Mouse (Mus musculus) ES-Bruce4 (cell line): ENCODE data around the gene Ankar.

ENCODE experiments used
- CTCF ChIP-seq: IDR thresholded peaks from one replicate; pipeline ENCODE4 v1.8.1; 2011; ENCODE audit warnings: low read depth, low read length
- POLR2A ChIP-seq: IDR thresholded peaks from one replicate; pipeline ENCODE4 v1.8.1; 2011; ENCODE audit warnings: low read length; ENCODE audit not compliant: insufficient read depth

GRCm38 (mm10) chr1:72602186-72602585, 98.2 kb downstream of the Ankar start:
- TF ChIP-seq POLR2A (no peak), CTCF (no peak)
